Comparison of ENCODE assay signal across 32 mouse cellular contexts in genomic region chr1:31156185-31156584, GRCm38 (mm10). TPM values are rescaled to one million over a fixed set of nuclear protein-coding genes. Genes with fewer than 3 reads are reported as not detected.
A peak's percentile ranks its signal among the peaks of the same experiment; 100 is the strongest.
DNase-seq lines count a peak whose midpoint lies in the region; ATAC-seq and TF ChIP-seq lines count a peak whose summit lies in the region.
"Had no signal": no experiment of that assay in that cellular context is flagged by ENCODE, and none has a peak within 500 bp of the region (broad histone marks: within the 10 kb centered on the region; RNA-seq: fewer than 3 reads in every experiment).

No protein-coding gene starts in this region.

- TF ChIP-seq EP300 in stomach, postnatal 0 days (optimal IDR thresholded peaks at IDR 0.05): no peak

- no peak overlapping the region for H3K9ac ChIP-seq in intestine, embryonic 14.5 days (ENCODE audit: low read length)
- no peak overlapping the region for H3K9ac ChIP-seq in intestine, embryonic 16.5 days (ENCODE audit: low read depth, low read length)
- H3K9ac ChIP-seq in stomach, embryonic 14.5 days (replicated peaks; ENCODE audit: low read depth, low read length): no peak overlapping the region
- no peak overlapping the region for H3K9ac ChIP-seq in stomach, postnatal 0 days (ENCODE audit: low read length)
- H3K9ac ChIP-seq: forebrain, postnatal 0 days; hindbrain, embryonic 12.5 days; hindbrain, embryonic 15.5 days had no signal

- no peaks in the 10 kb centered on the region for H3K9me3 ChIP-seq in intestine, embryonic 14.5 days (ENCODE audit: control insufficient read depth, low read length)
- no peaks in the 10 kb centered on the region for H3K9me3 ChIP-seq in intestine, embryonic 16.5 days (ENCODE audit: control insufficient read depth, low read length)
- H3K9me3 ChIP-seq in stomach, embryonic 14.5 days (ENCODE audit: control insufficient read depth, low read depth, low read length): no peaks in the 10 kb centered on the region
- H3K9me3 ChIP-seq in stomach, postnatal 0 days (ENCODE audit: control insufficient read depth, low read length): no peaks in the 10 kb centered on the region
- H3K9me3 ChIP-seq: forebrain, embryonic 10.5 days; G1E; hindbrain, embryonic 12.5 days; hindbrain, embryonic 15.5 days had no signal

- no peaks in the 10 kb centered on the region for H3K4me1 ChIP-seq in intestine, embryonic 14.5 days (replicated peaks; ENCODE audit: control insufficient read depth, insufficient read depth, low read length)
- H3K4me1 ChIP-seq in intestine, embryonic 16.5 days (ENCODE audit: control insufficient read depth, insufficient read depth, low read length): 0 out of 2 replicates have a peak, but pooled peaks cover 2% of the 10 kb centered on the region
- no peaks in the 10 kb centered on the region for H3K4me1 ChIP-seq in stomach, embryonic 14.5 days (ENCODE audit: control insufficient read depth, insufficient read depth, low read length)
- no peaks in the 10 kb centered on the region for H3K4me1 ChIP-seq in stomach, postnatal 0 days (replicated peaks; ENCODE audit: control insufficient read depth, insufficient read depth)
- H3K4me1 ChIP-seq: forebrain, embryonic 10.5 days; hindbrain, embryonic 12.5 days; hindbrain, embryonic 15.5 days had no signal

- DNase-seq in intestine, embryonic 14.5 days (ENCODE audit: low spot score): no peak
- peak; percentile 17 for DNase-seq in stomach, postnatal 0 days (ENCODE audit: low spot score)
- DNase-seq in neural tube, embryonic 10.5 days (ENCODE audit: extremely low spot score, low spot score): no peak
- DNase-seq in layer of hippocampus, adult 9-10 months (ENCODE audit: low spot score): no peak
- no peak for DNase-seq in ovary, postnatal 36 days (ENCODE audit: low spot score)
- DNase-seq: adrenal gland, postnatal 14 days; B cell, adult 2 months; cerebellum, adult 11 months; cerebellum, adult 2 months; cerebellum, adult 9-11 months; cerebellum, postnatal 25 days; forebrain, postnatal 0 days; gastrocnemius, adult 2 months; gastrocnemius, postnatal 14 days; heart, adult 2 months had no signal

- no peaks in the 10 kb centered on the region for H3K36me3 ChIP-seq in intestine, embryonic 14.5 days (ENCODE audit: control insufficient read depth, insufficient read depth, low read length)
- no peaks in the 10 kb centered on the region for H3K36me3 ChIP-seq in intestine, embryonic 16.5 days (ENCODE audit: control insufficient read depth, insufficient read depth, low read length)
- no peaks in the 10 kb centered on the region for H3K36me3 ChIP-seq in stomach, embryonic 14.5 days (ENCODE audit: control insufficient read depth, insufficient read depth, low read length)
- H3K36me3 ChIP-seq in stomach, postnatal 0 days (ENCODE audit: control insufficient read depth, insufficient read depth, low read length): no peaks in the 10 kb centered on the region
- H3K36me3 ChIP-seq: forebrain, embryonic 10.5 days; G1E; hindbrain, embryonic 12.5 days; hindbrain, embryonic 15.5 days had no signal

- ATAC-seq in intestine, embryonic 14.5 days (replicated peaks; ENCODE audit: low FRiP score, low TSS enrichment, low read depth): peak; percentile 41; the same call in 1 of the 2 replicates
- peak; percentile 70 for ATAC-seq in intestine, embryonic 16.5 days
- ATAC-seq in stomach, embryonic 14.5 days (ENCODE audit: insufficient number of reproducible peaks, insufficient read depth, low FRiP score, low read depth): peak; percentile 85
- ATAC-seq in stomach, postnatal 0 days (ENCODE audit: low FRiP score, low TSS enrichment): peak; percentile 72; the same call in 1 of the 2 replicates
- ATAC-seq: forebrain, embryonic 14.5 days; forebrain, postnatal 0 days had no signal

- H3K4me3 ChIP-seq in intestine, embryonic 14.5 days (ENCODE audit: low read depth, low read length): no peak overlapping the region
- no peak overlapping the region for H3K4me3 ChIP-seq in intestine, embryonic 16.5 days (ENCODE audit: low read length)
- H3K4me3 ChIP-seq in stomach, embryonic 14.5 days (ENCODE audit: low read depth, low read length): no peak overlapping the region
- H3K4me3 ChIP-seq in stomach, postnatal 0 days (ENCODE audit: low read depth, low read length): no peak overlapping the region
- H3K4me3 ChIP-seq: forebrain, embryonic 10.5 days; gastrocnemius, adult 2 months; heart, adult 2 months; hindbrain, embryonic 12.5 days; hindbrain, embryonic 15.5 days had no signal

- H3K4me2 ChIP-seq in intestine, embryonic 14.5 days (ENCODE audit: low read length): no peak overlapping the region
- no peak overlapping the region for H3K4me2 ChIP-seq in intestine, embryonic 16.5 days (ENCODE audit: low read depth, low read length)
- H3K4me2 ChIP-seq in stomach, embryonic 14.5 days (replicated peaks; ENCODE audit: low read depth, low read length): no peak overlapping the region
- H3K4me2 ChIP-seq in stomach, postnatal 0 days (replicated peaks; ENCODE audit: low read depth): no peak overlapping the region
- H3K4me2 ChIP-seq: heart, embryonic 11.5 days; hindbrain, embryonic 12.5 days; hindbrain, embryonic 15.5 days had no signal

- no peaks in the 10 kb centered on the region for H3K27me3 ChIP-seq in intestine, embryonic 14.5 days (replicated peaks; ENCODE audit: control insufficient read depth, insufficient read depth, low read length)
- H3K27me3 ChIP-seq in intestine, embryonic 16.5 days (replicated peaks; ENCODE audit: control insufficient read depth, insufficient read depth, low read length): no peaks in the 10 kb centered on the region
- no peaks in the 10 kb centered on the region for H3K27me3 ChIP-seq in stomach, embryonic 14.5 days (ENCODE audit: control insufficient read depth, insufficient read depth, low read length)
- H3K27me3 ChIP-seq in stomach, postnatal 0 days (ENCODE audit: control insufficient read depth, insufficient read depth, low read length): no peaks in the 10 kb centered on the region
- H3K27me3 ChIP-seq: CH12.LX; hindbrain, embryonic 12.5 days; hindbrain, embryonic 15.5 days; Patski had no signal

- 58% methylated on average over 2 of the region's 2 CpGs for WGBS in intestine, embryonic 14.5 days
- WGBS in intestine, embryonic 16.5 days: 44% methylated on average over 2 of the region's 2 CpGs
- 37% methylated on average over 2 of the region's 2 CpGs for WGBS in stomach, embryonic 14.5 days
- WGBS in stomach, postnatal 0 days: 25% methylated on average over 2 of the region's 2 CpGs

- no peak for TF ChIP-seq CTCF in stomach, postnatal 0 days (IDR thresholded peaks at IDR 0.05; ENCODE audit: low read depth)

- H3K27ac ChIP-seq in intestine, embryonic 14.5 days (ENCODE audit: low read depth): no peak overlapping the region
- H3K27ac ChIP-seq in intestine, embryonic 16.5 days (ENCODE audit: low read length): no peak overlapping the region
- no peak overlapping the region for H3K27ac ChIP-seq in stomach, embryonic 14.5 days (ENCODE audit: low read length)
- no peak overlapping the region for H3K27ac ChIP-seq in stomach, postnatal 0 days (replicated peaks)
- H3K27ac ChIP-seq: forebrain, embryonic 10.5 days; gastrocnemius, adult 2 months; heart, adult 2 months; hindbrain, embryonic 12.5 days; hindbrain, embryonic 15.5 days had no signal

RNA-seq across cellular contexts. Expression of gene Lgsn, which starts 20.0 kb away (rescaled TPM):
- not detected in 2 replicates for polyA plus RNA-seq in intestine, embryonic 14.5 days (2014; fragmentation: Nextera tagmentation; extraction: Ambion mirVana)
- not detected in 2 replicates for polyA plus RNA-seq in intestine, embryonic 16.5 days (2015; fragmentation: Nextera tagmentation; extraction: Ambion mirVana)
- polyA plus RNA-seq in stomach, embryonic 14.5 days (2014; fragmentation: Nextera tagmentation; extraction: Ambion mirVana): not detected in 2 replicates
- polyA plus RNA-seq in stomach, postnatal 0 days (2015; fragmentation: Nextera tagmentation; extraction: Ambion mirVana): not detected in 2 replicates
- polyA plus RNA-seq: adrenal gland, adult 2 months; cortical plate, adult 2 months; embryonic facial prominence, embryonic 11.5 days; embryonic facial prominence, embryonic 14.5 days; forebrain, embryonic 10.5 days; forebrain, embryonic 14.5 days; G1E; gonadal fat pad, adult 2 months; heart, adult 2 months; heart, embryonic 11.5 days; heart, embryonic 14.5 days; heart, postnatal 0 days; hindbrain, embryonic 12.5 days; hindbrain, embryonic 15.5 days; Patski had no signal
